Mouse (Mus musculus) bone marrow, adult 2 months (tissue): ENCODE data around the gene Irf2bp2. TPM values are rescaled to one million over a fixed set of nuclear protein-coding genes. Genes with fewer than 3 reads are reported as not detected.

Experiments used
- H3K27ac ChIP-seq: fragments of 200-500 bp; 2 replicates; pipeline ENCODE4 v1.5.1; 2012; ENCODE audit warnings: low read depth, mild to moderate bottlenecking, control low read depth, inconsistent platforms, low read length; ENCODE audit not compliant: control insufficient read depth, poor library complexity, insufficient read depth
- H3K4me1 ChIP-seq: fragments of 200-500 bp; 2 replicates; pipeline ENCODE4 v1.6.1; 2011; ENCODE audit warnings: low read length; ENCODE audit not compliant: control insufficient read depth, insufficient read depth
- H3K4me3 ChIP-seq: fragments of 200-500 bp; replicated peaks from 2 replicates; pipeline ENCODE3; 2011; ENCODE audit warnings: mild to moderate bottlenecking, low read depth, low read length, control low read depth; ENCODE audit not compliant: control insufficient read depth
- CTCF ChIP-seq: fragments of 200-500 bp; IDR thresholded peaks from 2 replicates; pipeline ENCODE4 v1.5.1; 2011; ENCODE audit warnings: low read length, control low read depth; ENCODE audit not compliant: control insufficient read depth, insufficient read depth
- POLR2A ChIP-seq: fragments of 200-500 bp; IDR thresholded peaks from 2 replicates; pipeline ENCODE4 v1.6.1; 2011; ENCODE audit warnings: low read depth, mild to moderate bottlenecking, control low read depth, low read length, borderline replicate concordance; ENCODE audit not compliant: control insufficient read depth
- WGBS: fragments of 180-500 bp; shearing (Covaris S2); methylation state at CpG from one replicate; pipeline ENCODE4 v1.1.7; 2018; 5-methylcytosine and 5-hydroxymethylcytosine counted together
- polyA plus RNA-seq: library from polyadenylated mRNA; stranded (reverse); fragments of >200 nt; gene quantifications from 2 replicates; pipeline ENCODE4 v1.2.4, GENCODE M21; 2011; ENCODE audit warnings: low replicate concordance; ENCODE audit not compliant: missing spikeins, insufficient read depth, insufficient read length

The Irf2bp2 gene
- polyA plus RNA-seq, 1 experiment, result 35.8 TPM

- WGBS, result 71% methylated on average over 9 of the region's 9 CpGs
- TF ChIP-seq POLR2A (no peak), CTCF (no peak)
- Histone ChIP-seq H3K4me3 (no peak overlapping the region), H3K4me1 (peaks cover 5% of the 10 kb centered on the region), H3K27ac (no peak overlapping the region)
Observed at GRCm38 (mm10) chr8:126622111-126622795, 28.5 kb upstream of the Irf2bp2 start.

- Histone ChIP-seq H3K4me1 (peaks cover 2% of the 10 kb centered on the region), H3K27ac (no peak overlapping the region), H3K4me3 (no peak overlapping the region)
- 50% methylated on average over 3 of the region's 3 CpGs for WGBS
- TF ChIP-seq POLR2A, result no peak
- no peak for TF ChIP-seq CTCF
Observed at GRCm38 (mm10) chr8:126620721-126621120, 26.9 kb upstream of the Irf2bp2 start.

- H3K27ac ChIP-seq, result no peak overlapping the region
- peaks cover 6% of the 10 kb centered on the region for H3K4me1 ChIP-seq
- no peak overlapping the region for H3K4me3 ChIP-seq
- 71% methylated on average over 6 of the region's 6 CpGs for WGBS
- TF ChIP-seq POLR2A, result no peak
- TF ChIP-seq CTCF, result no peak
Observed at GRCm38 (mm10) chr8:126619487-126619886, 25.7 kb upstream of the Irf2bp2 start.

GRCm38 (mm10) chr8:126617665-126618064 lies 23.9 kb upstream of the Irf2bp2 start:
- Histone ChIP-seq H3K27ac (no peak overlapping the region), H3K4me1 (peaks cover 11% of the 10 kb centered on the region), H3K4me3 (no peak overlapping the region)
- whole genome bisulfite sequencing, result 86% methylated on average over 5 of the region's 5 CpGs
- no peak for TF ChIP-seq POLR2A
- no peak for TF ChIP-seq CTCF

GRCm38 (mm10) chr8:126616736-126617135 lies 22.9 kb upstream of the Irf2bp2 start:
- 41% methylated on average over 5 of the region's 5 CpGs for WGBS
- Histone ChIP-seq H3K4me1 (peaks cover 11% of the 10 kb centered on the region), H3K27ac (no peak overlapping the region), H3K4me3 (no peak overlapping the region)
- no peak for TF ChIP-seq CTCF
- TF ChIP-seq POLR2A, result no peak

- TF ChIP-seq POLR2A (no peak), CTCF (no peak)
- WGBS, result 49% methylated on average over 9 of the region's 9 CpGs
- H3K4me1 ChIP-seq, result peaks cover 11% of the 10 kb centered on the region
- peak overlapping the region; percentile 21; the same call in 1 of the 2 replicates for H3K27ac ChIP-seq
- H3K4me3 ChIP-seq, result no peak overlapping the region
Observed at GRCm38 (mm10) chr8:126615765-126616164, 22.0 kb upstream of the Irf2bp2 start.

- H3K27ac ChIP-seq, result peak overlapping the region; percentile 0; the same call in 1 of the 2 replicates
- peaks cover 11% of the 10 kb centered on the region for H3K4me1 ChIP-seq
- 60% methylated on average over 5 of the region's 5 CpGs for WGBS
- no peak overlapping the region for H3K4me3 ChIP-seq
- TF ChIP-seq POLR2A, result no peak
- no peak for TF ChIP-seq CTCF
Observed at GRCm38 (mm10) chr8:126614740-126615132, 20.9 kb upstream of the Irf2bp2 start.

- H3K4me1 ChIP-seq, result peaks cover 10% of the 10 kb centered on the region
Observed at GRCm38 (mm10) chr8:126614062-126614739, 20.4 kb upstream of the Irf2bp2 start.

GRCm38 (mm10) chr8:126613143-126613542 lies 19.4 kb upstream of the Irf2bp2 start:
- Histone ChIP-seq H3K4me1 (peaks cover 9% of the 10 kb centered on the region), H3K27ac (no peak overlapping the region), H3K4me3 (no peak overlapping the region)
- TF ChIP-seq POLR2A (no peak), CTCF (no peak)
- 69% methylated on average over 5 of the region's 5 CpGs for WGBS

More at GRCm38 (mm10) chr8:126614062-126614739, 20.4 kb upstream of the Irf2bp2 start:
- Histone ChIP-seq H3K27ac (peak overlapping the region; percentile 0; the same call in 1 of the 2 replicates), H3K4me3 (no peak overlapping the region)
- TF ChIP-seq POLR2A (no peak), CTCF (no peak)
- 30% methylated on average over 8 of the region's 8 CpGs for WGBS
